Mouse (Mus musculus) retina, postnatal 7 days (tissue): Measurements from ENCODE around the gene Aspdh.
A peak's percentile ranks its signal among the peaks of the same experiment; 100 is the strongest.

ENCODE experiments used
- DNase-seq: peaks from one replicate; pipeline ENCODE4 v3.0.0-alpha.2; 2012; ENCODE audit warnings: low read depth, low spot score

Gene Aspdh

GRCm38 (mm10) chr7:44446070-44446855, 18.9 kb upstream of the Aspdh start:
- DNase-seq = no peak

- no peak for DNase-seq
Observed at GRCm38 (mm10) chr7:44453256-44453655, 11.9 kb upstream of the Aspdh start.

GRCm38 (mm10) chr7:44456302-44456701, 8.9 kb upstream of the Aspdh start:
- DNase-seq = no peak

GRCm38 (mm10) chr7:44460067-44460466, 5.1 kb upstream of the Aspdh start:
- DNase-seq = no peak

- no peak for DNase-seq
Observed at GRCm38 (mm10) chr7:44460767-44461502, 4.3 kb upstream of the Aspdh start.

- DNase-seq = no peak
Observed at GRCm38 (mm10) chr7:44461503-44462217, 3.5 kb upstream of the Aspdh start.

- no peak for DNase-seq
Observed at GRCm38 (mm10) chr7:44462218-44463055, 2.8 kb upstream of the Aspdh start.

- DNase-seq = no peak
Observed at GRCm38 (mm10) chr7:44463056-44463425, 2.1 kb upstream of the Aspdh start.

- DNase-seq = no peak
Observed at GRCm38 (mm10) chr7:44463556-44464225, 1.5 kb upstream of the Aspdh start.

- DNase-seq = no peak
Observed at GRCm38 (mm10) chr7:44464511-44464910, 680 bp upstream of the Aspdh start.

GRCm38 (mm10) chr7:44466006-44466887, 1.1 kb downstream of the Aspdh start:
- DNase-seq = no peak

- no peak for DNase-seq
Observed at GRCm38 (mm10) chr7:44466888-44467311, 1.7 kb downstream of the Aspdh start.

GRCm38 (mm10) chr7:44467811-44468411, 2.7 kb downstream of the Aspdh start, which contains the start of gene Josd2:
TSS of gene Josd2 (plus strand) at chr7:44467980.
- peak; percentile 92 for DNase-seq

- no peak for DNase-seq
Observed at GRCm38 (mm10) chr7:44468644-44469285, 3.6 kb downstream of the Aspdh start.

GRCm38 (mm10) chr7:44469677-44470675, 4.8 kb downstream of the Aspdh start:
- no peak for DNase-seq

GRCm38 (mm10) chr7:44470696-44471612, 5.8 kb downstream of the Aspdh start:
- no peak for DNase-seq
